Mouse (Mus musculus) thymus, postnatal 10 days (tissue): ENCODE results near the gene Slc41a2.
"Not testable (repeated sequence)": the region's sequence is repeated elsewhere in the genome, so short reads cannot be mapped to it uniquely, and the experiment has no call there.

Experiments
- DNase-seq, 2 experiments: peaks; one replicate each; pipeline ENCODE4 v3.0.0; 2021; ENCODE audit warnings: low spot score in 2 of 2

The Slc41a2 gene

DNA sequence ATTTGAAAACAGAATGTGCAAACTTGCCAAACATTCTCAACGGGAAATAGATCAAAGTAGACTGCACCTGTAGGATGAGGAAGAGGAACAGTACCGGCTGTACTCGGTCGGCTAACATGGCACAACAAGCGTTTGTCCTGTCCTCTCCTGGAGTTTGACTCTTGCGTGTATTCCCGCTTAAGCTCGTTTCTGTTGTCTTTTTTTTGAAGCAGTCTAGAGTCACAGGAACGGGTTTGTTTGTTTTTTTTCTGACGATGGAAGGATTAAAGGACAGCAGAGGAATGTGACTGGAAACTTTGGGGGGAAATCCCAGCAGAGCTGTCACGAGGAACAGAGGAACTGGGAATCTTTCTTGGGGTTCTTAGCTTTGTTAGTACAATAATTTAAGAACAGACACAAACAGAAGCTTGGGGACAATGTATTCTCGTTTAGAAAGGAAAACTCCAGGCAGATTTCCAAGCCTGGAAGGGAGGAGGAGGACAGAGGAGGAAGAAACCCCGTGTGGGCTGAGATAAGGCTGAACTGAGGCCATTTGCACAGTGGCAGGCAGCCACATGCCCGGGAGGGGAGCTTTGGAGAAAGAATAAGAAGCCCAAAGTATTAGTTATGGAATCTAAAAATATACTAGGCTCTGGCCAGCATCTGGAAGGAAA, 16.1 kb upstream of the Slc41a2 start:
- no peak for DNase-seq

DNA sequence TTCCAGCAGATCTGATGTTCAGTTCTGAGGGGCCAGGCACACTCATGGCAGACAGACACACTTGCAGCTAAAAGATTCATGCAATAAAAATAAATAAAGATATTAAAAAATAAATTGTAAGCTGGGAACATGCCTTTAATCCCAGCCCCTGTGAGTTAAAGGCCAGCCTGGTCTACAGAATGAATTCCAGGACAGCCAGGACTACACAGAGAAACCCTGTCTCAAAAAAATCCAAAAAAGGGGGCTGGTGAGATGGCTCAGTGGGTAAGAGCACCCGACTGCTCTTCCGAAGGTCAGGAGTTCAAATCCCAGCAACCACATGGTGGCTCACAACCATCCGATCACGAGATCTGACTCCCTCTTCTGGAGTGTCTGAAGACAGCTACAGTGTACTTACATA, 14.1 kb upstream of the Slc41a2 start:
- DNase-seq = not testable (repeated sequence)

DNA sequence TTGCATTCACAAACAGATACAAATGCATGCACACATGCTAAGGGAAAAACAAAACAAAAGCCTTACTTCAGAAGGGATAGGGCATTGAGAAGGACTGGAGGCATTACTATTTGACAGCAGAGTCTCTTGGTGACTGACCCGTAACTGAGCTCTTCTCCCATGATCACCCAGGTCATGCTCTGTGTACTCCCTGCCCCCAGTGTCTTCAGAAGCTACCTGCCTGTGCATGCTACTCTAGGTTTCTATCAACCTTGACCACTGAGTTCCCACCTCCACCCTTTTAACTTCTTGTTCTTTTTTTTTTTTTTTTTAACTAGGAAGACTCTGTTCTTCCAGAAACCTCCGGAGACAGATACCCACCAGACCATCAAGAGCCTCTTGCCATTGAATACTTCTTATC, 13.0 kb upstream of the Slc41a2 start:
- DNase-seq = no peak

DNA sequence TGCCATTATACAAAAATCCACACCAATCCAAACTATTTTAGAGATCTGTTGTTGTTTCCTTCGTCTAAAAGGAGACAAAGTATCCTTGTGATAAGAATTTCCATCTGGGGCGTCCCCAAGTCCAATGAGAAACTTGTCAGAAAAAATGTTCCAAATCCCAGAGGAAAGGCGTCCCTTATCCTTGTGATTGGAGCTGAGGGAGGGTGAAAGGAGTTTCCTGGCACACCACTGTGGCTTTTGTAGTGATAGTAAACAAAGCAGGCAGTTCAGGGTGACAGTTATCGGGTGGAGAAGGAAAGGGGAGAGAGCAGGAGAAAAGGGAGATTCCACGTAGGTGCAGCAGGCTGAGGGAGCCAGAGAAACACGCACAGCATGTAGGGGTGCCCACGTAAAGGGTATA, 9.8 kb upstream of the Slc41a2 start:
- DNase-seq = no peak

DNA sequence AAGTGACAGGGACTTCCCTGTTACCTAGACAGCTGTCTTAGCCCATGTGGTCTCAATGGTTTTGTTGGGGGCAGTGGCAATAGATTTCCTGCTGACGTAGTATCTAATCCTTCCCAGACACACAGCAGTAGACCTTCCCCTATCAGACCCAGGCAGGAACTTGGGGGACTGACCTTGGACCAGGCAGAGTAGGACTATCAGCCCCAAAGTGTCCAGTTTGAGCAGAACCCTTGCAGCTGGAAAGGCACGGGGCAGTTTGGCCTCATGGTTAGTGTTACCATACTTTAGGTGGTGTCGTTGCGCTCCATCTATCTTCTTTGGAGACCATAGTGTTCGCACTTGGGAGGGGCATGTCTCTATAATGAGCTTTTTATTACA, 8.7 kb upstream of the Slc41a2 start:
- DNase-seq = no peak

DNA sequence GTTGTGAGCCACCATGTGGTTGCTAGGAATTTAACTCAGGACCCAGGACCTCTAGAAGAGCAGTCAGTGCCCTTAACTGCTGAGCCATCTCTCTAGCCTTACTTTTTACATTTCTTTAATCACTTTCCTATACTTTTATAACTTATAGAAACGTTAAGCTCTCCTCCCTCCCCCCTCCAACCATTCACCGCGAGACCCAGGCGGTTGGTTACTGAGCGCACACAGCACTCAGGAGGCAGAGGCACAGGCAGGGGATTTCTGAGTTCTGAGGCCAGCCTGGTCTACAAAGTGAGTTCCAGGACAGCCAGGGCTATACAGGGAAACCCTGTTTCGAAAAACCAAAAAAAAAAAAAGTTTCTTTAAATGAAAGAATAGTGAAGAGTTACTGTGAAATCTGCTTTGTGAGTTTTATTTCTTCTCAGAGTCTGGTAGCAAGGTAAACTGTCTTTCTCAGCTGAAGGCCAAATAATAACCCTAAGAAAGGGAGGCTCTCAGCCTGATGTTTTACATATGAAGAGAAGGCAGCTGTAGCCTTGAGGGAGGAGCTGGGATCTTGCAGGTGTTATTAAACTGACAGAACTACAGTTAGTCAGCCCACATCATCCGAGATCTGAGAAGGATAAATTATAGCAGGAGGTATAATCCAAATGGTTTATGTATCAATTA, 8.1 kb upstream of the Slc41a2 start:
- DNase-seq = no peak

DNA sequence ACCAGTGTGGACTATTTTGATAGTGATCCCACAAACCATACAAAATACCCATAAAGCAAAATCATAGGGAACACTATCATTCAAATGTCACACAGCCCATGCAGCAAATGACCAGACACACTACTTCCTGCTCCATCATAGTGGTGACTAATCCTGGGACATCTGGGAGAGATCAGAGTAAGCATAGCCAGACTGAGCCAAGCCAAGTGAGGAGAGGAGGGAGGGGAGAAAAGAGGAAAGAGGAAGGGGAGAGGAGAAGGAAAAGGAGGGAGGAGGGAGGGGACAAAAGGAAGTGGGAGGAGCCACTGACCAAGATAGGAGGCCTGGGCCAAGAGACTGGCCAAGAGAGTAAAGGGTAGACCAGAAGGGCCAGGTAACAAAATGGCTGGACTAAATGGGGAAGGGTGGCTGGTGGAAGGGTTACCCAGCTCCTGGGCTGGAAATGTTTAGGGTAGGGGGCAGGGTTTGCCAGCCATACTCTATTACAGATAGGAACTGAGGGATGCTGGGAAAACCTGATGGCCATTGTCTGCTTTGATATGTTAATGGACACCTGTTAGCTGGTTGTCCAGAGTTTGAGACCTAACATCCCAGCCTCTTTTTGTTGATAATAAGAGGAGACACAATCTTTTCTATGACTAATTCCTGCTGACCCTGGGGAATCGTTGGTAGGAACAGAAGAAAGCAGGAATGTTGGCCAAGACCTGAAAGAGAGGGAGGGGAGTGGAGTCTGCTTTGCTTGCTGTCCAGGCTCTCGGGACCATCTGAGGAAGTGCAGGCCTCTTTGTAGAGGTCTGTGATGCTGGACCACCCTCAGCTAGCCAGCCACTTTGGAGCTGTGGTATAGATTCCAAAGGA, 6.4 kb upstream of the Slc41a2 start:
- no peak for DNase-seq

DNA sequence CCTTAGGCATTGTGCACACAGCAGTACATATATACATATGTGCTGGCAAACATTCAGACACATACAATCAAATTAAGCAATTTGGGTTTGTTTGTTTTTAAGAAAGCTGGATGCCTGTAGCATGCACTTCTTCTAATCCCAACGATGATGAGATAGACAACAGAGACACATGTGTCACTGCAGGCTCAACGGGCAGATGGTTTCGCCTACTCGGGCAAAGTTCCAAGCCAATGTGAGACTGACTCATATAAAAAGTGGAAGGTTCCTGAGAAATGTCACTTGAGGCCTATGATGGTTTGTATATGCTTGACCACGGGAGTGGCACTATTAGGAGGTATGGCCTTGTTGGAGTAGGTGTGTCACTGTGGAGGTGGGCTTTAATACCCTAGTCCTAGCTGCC, 5.5 kb upstream of the Slc41a2 start:
- no peak for DNase-seq

DNA sequence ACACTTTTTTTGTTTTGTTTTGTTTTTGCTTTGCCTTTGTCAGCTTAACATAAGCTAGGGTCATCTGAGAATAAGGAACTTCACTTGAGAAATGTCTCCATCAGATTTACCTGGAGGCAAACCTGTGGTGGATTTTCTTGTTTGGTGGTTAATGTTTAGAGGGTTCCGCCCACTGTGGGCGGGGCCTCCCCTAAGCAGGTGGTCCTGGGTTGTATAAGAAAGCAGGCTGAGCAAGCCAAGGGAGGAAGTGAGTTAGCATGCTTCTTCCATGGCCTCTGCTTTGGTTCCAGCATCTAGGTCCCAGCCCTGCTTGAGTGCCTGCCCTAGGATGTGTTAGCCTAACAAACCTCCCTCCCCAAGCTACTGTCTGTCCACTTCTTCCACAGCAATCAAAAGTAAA, 3.5 kb upstream of the Slc41a2 start:
- DNase-seq = no peak

DNA sequence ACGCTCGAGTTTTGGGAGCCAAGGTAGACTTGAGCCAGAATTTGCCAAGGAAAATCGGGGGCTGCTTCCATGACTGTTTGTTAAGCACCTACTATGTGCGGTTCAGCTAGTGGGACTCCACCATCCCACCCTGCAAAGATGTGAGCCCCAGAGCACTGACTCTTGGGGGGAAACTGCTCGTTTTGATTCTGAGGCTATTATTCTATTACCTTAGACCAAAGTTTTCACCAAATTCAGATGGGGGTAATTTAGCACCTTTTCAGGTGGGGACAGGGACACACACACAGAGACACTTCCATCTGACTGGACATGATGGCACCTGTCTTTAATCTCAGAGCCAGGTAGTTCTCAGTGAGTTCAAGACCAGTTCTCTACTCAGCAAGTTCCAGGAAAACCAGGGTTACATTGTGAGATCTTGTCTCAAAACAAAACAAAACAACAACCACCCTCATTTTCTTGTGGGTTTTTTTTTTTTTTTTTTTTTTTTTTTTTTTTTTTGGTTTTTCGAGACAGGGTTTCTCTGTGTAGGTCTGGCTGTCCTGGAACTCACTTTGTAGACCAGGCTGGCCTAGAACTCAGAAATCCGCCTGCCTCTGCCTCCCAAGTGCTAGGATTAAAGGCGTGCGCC, 403 bp upstream of the Slc41a2 start:
- no peak for DNase-seq

DNA sequence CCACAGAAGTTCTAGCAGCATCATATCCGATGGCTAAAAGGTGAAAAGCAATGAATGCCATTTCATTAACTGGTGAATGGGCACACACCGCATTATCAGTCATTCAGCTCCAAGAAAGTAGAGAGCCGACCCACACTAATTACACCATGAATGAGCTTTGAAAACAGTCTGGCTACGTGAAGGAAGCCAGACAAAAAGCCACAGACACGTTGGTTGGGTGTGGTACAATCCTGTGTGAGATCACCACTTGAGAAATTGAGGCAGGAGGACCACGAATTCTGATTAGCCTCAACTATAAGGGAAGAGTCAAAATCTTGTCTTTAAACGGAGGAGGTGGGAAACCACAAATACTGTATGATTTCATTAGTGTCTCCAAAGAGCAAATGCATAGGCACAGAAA, 1.3 kb downstream of the Slc41a2 start:
- DNase-seq = no peak

DNA sequence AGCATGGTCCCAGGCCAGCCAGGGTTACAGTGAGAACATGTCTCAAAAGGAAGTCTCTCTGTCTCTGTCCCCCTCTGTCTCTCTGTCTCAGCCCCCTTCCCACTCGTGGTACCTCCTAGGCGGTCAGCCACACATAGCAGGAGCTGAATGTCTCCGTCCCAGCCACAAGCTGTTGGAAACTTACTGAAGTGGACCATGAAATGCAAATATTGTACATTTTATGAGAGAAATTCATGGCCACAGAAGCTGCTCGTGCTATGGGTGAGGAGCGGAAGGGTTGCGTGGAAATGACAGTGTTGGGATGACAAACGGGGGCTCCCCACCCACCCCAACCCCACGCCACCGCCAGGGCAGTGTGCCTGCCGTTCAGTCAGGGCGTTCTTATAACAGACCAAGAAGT, 5.1 kb downstream of the Slc41a2 start:
- no peak for DNase-seq

DNA sequence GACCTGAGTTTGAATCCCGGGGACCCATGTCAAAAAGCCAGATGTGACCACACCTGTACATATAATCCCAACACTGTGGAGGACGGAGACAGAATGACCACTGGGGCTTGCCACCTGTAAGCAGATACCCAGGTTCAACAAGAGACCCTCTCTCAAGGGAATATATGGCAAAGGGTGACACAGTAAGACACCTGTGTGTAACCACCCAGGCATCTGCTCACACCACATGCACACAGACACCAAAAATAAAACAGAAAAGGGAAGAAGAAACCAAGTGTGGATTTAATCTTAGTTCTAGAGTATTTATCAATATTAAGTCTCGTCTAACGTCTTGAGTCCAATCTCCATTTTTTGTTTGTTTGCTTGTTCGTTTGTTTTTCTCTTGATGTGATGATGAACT, 5.9 kb downstream of the Slc41a2 start:
- DNase-seq = no peak

DNA sequence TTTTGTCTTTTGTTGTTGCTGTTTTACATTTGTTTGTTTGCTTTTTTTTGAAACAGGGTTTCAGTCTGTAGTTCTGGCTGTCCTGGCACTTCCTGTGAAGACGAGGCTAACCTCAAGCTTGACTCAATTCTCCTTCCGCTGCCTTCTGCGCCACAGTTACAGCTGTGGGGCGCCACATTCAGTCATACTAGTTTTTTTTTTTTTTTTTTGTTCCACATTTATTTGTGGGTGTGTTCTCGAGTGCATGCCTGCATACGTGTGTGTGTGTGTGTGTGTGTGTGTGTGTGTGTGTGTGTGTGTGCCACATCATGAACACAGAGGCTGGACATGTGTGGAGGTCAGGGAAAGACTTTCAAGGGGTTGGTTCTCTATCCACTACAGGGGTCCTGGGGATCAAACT, 7.3 kb downstream of the Slc41a2 start:
- DNase-seq = peak; percentile 59 to 66

DNA sequence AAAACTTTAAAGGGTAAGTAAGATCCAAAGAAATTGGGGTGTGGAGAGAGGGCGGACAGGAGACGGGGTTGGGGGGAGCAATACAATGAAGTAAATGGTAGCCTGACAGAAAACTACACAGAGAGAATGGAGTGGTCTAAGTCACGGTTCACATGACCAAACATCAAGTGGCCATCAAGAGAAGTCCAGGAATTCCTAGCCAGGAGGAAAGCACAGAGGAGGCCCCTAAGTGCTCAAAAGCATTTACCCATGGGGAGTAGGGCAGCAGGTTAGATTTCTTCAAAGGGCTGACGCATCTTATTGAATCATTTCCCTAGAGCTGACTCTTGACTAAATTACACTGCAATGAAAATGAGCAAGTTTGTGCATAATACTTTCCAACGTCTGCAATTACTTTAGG, 8.9 kb downstream of the Slc41a2 start:
- DNase-seq = no peak

DNA sequence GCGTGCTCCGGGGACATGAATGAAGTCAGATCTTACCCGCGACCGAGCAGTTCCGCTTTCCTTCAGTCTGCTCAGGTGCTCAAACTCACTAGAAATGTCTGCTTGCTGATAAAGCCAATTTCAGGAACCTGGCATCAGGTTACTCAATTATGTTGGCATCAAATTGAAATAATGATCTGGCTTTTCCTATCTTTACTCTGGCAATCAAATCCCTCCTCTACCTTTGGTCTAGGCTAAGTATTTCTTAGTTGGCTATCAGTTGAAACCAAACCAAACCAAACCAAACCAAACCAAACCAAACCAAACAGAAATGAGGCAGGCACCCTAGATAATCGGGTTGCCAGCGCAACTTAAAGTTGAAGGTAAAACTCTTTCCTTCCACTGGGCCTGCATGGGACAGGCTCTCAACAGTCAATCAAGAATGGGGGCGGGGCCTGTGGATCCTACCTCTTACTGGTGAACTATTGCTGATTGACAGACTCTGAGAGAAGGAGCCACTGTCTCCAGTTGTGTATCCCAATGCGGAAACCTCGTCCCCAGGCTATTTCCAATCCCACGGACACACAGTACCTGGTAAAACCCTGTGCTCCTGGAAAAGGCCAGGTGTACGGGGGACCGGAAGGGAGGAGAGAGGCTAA, 10.9 kb downstream of the Slc41a2 start:
- DNase-seq = no peak

DNA sequence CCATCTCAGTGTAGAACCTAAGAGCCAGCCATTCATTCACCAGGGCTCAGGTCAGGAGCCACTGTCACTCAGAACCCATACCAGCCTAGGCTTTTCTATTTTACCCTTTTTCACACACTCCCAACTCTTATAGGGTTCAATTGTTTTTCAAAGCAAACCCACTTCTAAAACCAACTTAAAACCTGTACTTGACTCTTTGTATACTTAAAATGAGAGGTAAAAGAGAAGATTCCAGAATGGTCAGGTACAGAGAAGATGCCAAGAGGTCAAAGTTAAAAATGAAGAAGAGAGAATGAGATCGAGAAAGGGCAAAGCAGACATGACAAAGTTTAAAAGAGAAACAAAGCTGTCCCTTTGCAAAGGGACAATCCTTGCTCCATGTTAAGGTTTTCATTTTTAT, 11.8 kb downstream of the Slc41a2 start:
- DNase-seq = no peak

DNA sequence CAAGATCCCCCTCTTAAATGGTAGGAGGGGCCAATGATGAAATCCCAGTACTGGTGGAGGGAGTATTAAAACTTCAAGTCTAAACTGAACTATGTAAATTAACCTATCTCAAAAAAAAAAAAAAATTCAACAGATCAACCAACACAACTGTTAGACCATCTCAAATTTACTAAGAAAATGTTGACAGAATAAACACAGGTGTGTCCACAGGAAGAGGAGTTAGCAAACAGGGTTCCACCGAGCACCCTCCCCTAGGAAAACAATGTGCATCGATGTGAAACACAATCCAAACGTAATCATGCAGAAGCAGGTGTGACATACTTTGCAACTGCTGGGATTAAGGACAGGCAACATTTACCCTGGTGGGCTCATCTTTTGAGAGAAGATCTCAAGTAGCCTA, 12.8 kb downstream of the Slc41a2 start:
- no peak for DNase-seq

DNA sequence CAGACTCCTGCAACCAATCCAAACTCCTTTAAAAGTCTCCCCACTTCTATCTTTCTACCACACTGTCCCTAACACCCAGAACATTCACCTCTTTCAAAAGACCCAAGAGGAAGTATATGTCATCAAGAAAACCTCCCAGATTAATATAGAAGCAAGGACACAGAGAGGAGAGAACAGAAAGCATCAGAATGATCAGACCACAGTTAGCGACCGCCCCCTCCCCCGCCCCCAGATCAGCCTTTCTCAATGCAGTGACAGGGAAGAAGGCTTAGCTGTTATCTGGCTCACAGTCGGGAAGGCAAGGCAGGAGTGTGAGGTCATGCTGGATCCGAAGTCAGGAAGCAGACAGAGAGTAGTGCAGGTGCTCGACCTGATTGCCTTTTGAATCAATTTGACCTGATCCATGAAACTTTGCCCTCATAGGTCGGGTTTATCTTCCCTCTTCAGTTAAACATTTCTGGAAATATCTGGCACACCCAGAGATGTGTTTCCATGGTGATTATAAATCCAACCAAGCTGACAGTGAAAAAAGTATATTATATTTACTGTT, 15.1 kb downstream of the Slc41a2 start:
- no peak for DNase-seq

DNA sequence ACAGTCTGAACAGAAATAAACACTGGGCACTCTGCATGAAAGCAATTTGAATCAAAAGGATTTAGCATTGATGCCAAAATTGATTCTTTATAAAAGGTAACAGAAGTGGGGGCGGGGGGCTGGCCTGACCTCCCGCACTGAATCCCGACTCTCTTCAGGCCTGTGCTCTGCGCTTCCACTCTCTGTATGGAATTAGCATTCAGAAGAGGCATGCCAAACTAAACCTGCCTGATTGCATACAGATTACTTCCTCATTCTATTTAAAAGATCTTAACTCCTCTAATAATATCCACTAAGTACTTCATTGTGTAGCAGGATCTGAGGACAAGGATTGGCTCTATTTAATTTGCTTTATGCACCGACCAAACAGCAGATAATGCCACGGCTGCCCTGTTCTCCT, 16.2 kb downstream of the Slc41a2 start:
- DNase-seq = no peak

DNA sequence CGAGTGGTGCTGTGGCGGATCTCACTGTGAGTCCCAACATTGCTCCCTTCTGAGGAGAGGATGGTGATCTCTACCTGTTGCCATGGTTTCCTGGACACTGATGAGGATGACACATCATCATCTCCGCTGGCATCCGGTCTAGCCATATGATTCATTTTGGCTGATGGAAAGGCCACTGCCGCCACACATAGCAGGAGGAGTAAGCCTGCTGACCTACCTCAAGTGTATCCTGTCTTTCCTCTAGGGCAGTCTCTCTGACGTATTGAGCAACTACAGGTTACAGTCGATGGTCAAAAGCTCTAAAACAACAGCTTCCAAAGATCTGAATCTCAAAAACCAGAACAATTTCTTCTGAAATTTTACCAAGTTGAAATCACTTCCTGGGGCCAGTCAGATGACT, 16.8 kb downstream of the Slc41a2 start:
- no peak for DNase-seq

DNA sequence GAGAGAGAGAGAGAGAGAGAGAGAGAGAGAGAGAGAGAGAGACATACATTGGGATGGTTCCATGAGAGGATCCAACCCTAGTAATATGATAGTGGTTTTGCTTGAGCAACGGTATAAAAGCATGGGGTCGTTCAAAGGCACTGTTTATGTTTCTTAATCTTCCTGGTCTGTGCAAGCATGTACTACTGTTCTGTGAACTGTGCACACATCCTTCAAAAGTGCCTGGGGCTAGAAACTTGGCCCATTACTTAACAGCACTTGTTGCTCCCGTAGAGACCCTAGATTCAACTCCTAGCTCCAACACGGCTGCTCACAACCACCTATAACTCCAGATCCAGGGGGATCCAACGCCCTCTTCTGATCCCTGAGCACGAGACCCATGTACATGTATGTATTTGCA, 17.3 kb downstream of the Slc41a2 start:
- DNase-seq = no peak
